Mouse (Mus musculus) liver, adult 2 months (tissue): ENCODE results near the gene Hdac4. TPM values are rescaled to one million over a fixed set of nuclear protein-coding genes. Genes with fewer than 3 reads are reported as not detected.
A peak's percentile ranks its signal among the peaks of the same experiment; 100 is the strongest.

ENCODE experiments used
- DNase-seq: peaks from one replicate; pipeline ENCODE4 v3.0.0-alpha.2; 2011; ENCODE audit warnings: low read depth, low spot score; ENCODE audit errors: extremely low read depth
- H3K27ac ChIP-seq: fragments of 200-500 bp; replicated peaks from 2 replicates; pipeline ENCODE4 v1.5.1; 2012; ENCODE audit warnings: low read depth, mild to moderate bottlenecking, control low read depth, inconsistent platforms, low read length; ENCODE audit not compliant: insufficient read depth
- H3K27me3 ChIP-seq: fragments of 200-500 bp; 2 replicates; pipeline ENCODE4 v1.6.1; 2012; ENCODE audit warnings: mild to moderate bottlenecking, moderate library complexity, low read length, inconsistent platforms; ENCODE audit not compliant: control insufficient read depth, insufficient read depth
- H3K36me3 ChIP-seq: fragments of 200-500 bp; 2 replicates; pipeline ENCODE4 v1.6.1; 2012; ENCODE audit warnings: low read length, inconsistent platforms; ENCODE audit not compliant: control insufficient read depth, insufficient read depth
- H3K4me1 ChIP-seq: fragments of 200-500 bp; 2 replicates; pipeline ENCODE4 v1.6.1; 2011; ENCODE audit warnings: low read length; ENCODE audit not compliant: control insufficient read depth, insufficient read depth
- H3K4me3 ChIP-seq: fragments of 200-500 bp; 2 replicates; pipeline ENCODE4 v1.5.1; 2011; ENCODE audit warnings: low read depth, mild to moderate bottlenecking, control low read depth, low read length, moderate library complexity; ENCODE audit not compliant: insufficient read depth
- H3K79me2 ChIP-seq: fragments of 200-500 bp; 2 replicates; pipeline ENCODE4 v1.6.1; 2012; ENCODE audit warnings: inconsistent platforms, mild to moderate bottlenecking, low read length, moderate library complexity; ENCODE audit not compliant: control insufficient read depth, insufficient read depth
- H3K9ac ChIP-seq: fragments of 200-500 bp; 2 replicates; pipeline ENCODE4 v1.6.1; 2012; ENCODE audit warnings: low read depth, mild to moderate bottlenecking, control low read depth, inconsistent platforms, low read length
- CTCF ChIP-seq: fragments of 200-500 bp; IDR thresholded peaks from 2 replicates; pipeline ENCODE4 v1.5.1; 2011; ENCODE audit warnings: low read depth, low read length, control low read depth
- POLR2A ChIP-seq: fragments of 200-500 bp; IDR thresholded peaks from 2 replicates; pipeline ENCODE4 v1.6.1; 2011; ENCODE audit warnings: low read length, control low read depth; ENCODE audit not compliant: insufficient read depth; ENCODE audit errors: extremely low read depth
- WGBS: fragments of 180-500 bp; shearing (Covaris S2); methylation state at CpG from one replicate; pipeline ENCODE4 v1.1.7; 2018; 5-methylcytosine and 5-hydroxymethylcytosine counted together
- polyA plus RNA-seq: library from polyadenylated mRNA; depleted of rRNA; stranded (reverse); fragments of >200 nt; gene quantifications from 2 replicates; pipeline ENCODE4 v1.2.3, GENCODE M21; 2012
- total RNA-seq: library from RNA; depleted of rRNA; stranded (reverse); fragments of >200 nt; gene quantifications from 2 replicates; pipeline ENCODE4 v1.2.3, GENCODE M21; 2014

Hdac4 gene
- total and polyA plus RNA-seq, 2 experiments = 5.3 to 5.7 TPM

DNA sequence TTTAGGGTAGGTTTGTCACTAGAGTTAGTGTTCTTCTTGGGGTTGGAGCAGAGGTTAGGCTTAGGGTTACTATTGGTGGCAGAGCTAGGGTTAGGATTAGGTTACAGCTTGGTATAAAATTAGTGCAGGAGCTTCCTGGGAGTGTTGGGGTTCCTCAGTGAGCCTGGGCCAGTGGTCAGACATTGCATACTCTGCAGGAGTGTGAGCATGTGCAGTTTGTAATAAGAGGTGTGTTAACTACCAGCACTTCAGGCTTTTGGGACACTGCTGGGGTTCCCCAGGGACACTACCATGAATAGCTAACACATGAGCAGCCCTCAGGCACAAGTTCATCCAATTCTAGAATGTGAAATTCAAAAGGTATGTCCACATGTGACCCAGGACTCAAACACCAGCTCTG, 209.7 kb downstream of the Hdac4 start:
- H3K27ac ChIP-seq = no peak overlapping the region
- H3K9ac ChIP-seq = no peak overlapping the region
- TF ChIP-seq POLR2A (no peak), CTCF (no peak)
- H3K79me2 ChIP-seq = no peaks in the 10 kb centered on the region
- H3K36me3 ChIP-seq = peaks cover 11% of the 10 kb centered on the region; the same call in 1 of the 2 replicates
- H3K4me3 ChIP-seq = no peak overlapping the region
- peaks cover 14% of the 10 kb centered on the region for H3K4me1 ChIP-seq
- no peaks in the 10 kb centered on the region for H3K27me3 ChIP-seq
- DNase-seq = no peak

DNA sequence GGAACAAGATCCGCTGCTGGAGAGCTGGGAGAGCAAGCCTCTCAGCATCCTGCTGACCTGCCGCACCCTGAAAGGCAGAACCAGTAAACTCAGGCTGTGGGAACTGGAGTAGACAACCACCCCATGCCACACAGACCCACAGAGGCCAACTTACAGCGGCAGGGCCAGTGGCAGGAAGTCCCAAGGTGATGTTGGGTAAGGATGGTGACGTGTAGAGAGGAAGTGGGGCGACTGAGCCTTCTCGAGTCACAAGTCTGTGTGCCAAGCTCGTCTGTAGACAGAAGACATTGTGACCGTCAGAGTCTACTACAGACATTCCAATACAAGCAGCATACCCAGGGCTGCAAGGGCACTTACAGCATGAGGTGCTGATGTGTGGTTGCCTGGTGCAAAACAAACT, 211.0 kb downstream of the Hdac4 start:
- DNase-seq = no peak
- H3K4me3 ChIP-seq = no peak overlapping the region
- no peak overlapping the region for H3K27ac ChIP-seq
- no peaks in the 10 kb centered on the region for H3K79me2 ChIP-seq
- WGBS = 89% methylated on average over 8 of the region's 8 CpGs
- H3K27me3 ChIP-seq = no peaks in the 10 kb centered on the region
- TF ChIP-seq POLR2A (no peak), CTCF (no peak)
- no peak overlapping the region for H3K9ac ChIP-seq
- H3K36me3 ChIP-seq = peaks cover 11% of the 10 kb centered on the region; the same call in 1 of the 2 replicates
- peaks cover 11% of the 10 kb centered on the region for H3K4me1 ChIP-seq

DNA sequence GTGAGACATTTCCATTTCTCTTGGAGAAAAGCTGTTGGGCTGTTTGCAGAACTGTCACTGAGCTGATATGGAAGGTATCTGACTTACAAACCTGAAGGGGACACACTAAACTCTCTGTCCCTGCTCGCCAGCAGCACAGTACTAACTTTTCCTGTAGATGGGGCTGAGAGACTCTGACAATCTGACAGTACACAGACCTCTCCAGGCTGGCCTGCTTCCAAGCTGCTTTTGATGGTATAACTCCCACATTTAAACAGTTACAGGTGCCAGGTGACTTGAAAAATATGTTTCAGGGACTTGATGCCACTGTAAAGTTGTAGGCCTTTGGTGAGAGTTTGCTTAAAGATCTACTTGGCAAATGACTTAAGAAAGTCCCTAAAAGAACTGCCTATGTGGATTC, 214.1 kb downstream of the Hdac4 start:
- 72% methylated on average over 1 of the region's 1 CpGs for WGBS
- Histone ChIP-seq H3K36me3 (peaks cover 7% of the 10 kb centered on the region; the same call in 1 of the 2 replicates), H3K4me3 (no peak overlapping the region), H3K27ac (no peak overlapping the region), H3K79me2 (no peaks in the 10 kb centered on the region), H3K27me3 (no peaks in the 10 kb centered on the region), H3K4me1 (no peaks in the 10 kb centered on the region), H3K9ac (no peak overlapping the region)
- DNase-seq = no peak
- TF ChIP-seq POLR2A = no peak
- no peak for TF ChIP-seq CTCF

DNA sequence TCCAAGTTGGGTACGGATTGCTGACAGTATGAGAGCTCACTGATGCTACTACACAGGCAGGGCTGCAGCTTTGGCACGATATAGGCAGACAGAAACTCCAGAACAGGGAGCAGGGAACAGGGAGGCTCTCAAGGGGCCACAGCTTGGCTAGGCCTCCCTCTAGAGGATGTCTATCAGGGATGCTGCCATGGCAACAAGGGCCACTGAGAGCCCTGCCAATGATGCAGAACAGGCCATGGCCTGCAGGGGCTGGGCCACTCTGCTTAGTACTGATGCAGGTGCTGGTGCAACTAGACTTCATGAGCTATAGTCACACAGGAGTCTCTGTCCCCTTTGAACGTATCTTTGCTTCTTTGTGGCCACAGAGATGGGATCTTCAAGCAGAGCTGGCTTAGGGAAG, 217.1 kb downstream of the Hdac4 start:
- Histone ChIP-seq H3K4me1 (no peaks in the 10 kb centered on the region), H3K27ac (no peak overlapping the region), H3K36me3 (peaks cover 3% of the 10 kb centered on the region; the same call in 1 of the 2 replicates), H3K9ac (no peak overlapping the region), H3K27me3 (no peaks in the 10 kb centered on the region), H3K79me2 (no peaks in the 10 kb centered on the region), H3K4me3 (no peak overlapping the region)
- TF ChIP-seq POLR2A (no peak), CTCF (no peak)
- 86% methylated on average over 3 of the region's 3 CpGs for WGBS
- DNase-seq = no peak

DNA sequence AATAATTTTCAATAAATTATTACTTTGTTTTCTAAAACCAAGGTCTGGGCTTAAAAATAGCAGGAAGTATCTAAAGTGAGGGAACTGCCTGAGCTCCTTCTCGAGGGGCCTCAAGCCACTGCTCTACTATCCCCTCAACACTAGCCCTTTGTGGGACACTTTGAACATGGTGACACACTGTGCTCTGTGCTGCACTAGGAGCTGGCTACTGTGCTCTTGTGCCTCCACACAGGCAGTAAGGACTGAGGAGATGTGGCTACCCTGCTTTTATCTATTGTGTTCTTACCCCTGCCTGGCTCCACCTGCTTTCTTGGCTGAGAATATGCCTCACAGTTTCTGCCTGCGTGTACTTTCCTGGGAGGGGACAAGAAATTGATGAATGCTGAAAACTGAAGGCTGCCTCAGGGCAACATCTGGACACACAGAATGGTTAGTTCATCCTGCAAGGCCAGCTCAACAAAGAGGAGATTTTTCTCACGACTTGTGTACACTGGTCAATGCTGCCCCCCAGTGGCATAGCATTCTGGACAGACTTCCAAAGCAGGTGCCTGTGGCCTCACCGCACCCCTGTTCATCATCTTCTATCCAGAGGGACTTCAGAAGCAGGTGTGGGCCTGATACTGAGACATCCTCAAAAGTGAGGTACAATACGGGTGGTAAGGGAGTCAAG, 226.7 kb downstream of the Hdac4 start:
- no peaks in the 10 kb centered on the region for H3K79me2 ChIP-seq
- no peaks in the 10 kb centered on the region for H3K27me3 ChIP-seq
- H3K4me1 ChIP-seq = no peaks in the 10 kb centered on the region
- H3K36me3 ChIP-seq = peaks cover 11% of the 10 kb centered on the region; the same call in 1 of the 2 replicates
- 74% methylated on average over 5 of the region's 5 CpGs for WGBS
- no peak overlapping the region for H3K27ac ChIP-seq
- peak; percentile 64 for TF ChIP-seq CTCF
- TF ChIP-seq POLR2A = no peak
- H3K4me3 ChIP-seq = no peak overlapping the region
- peak; percentile 25 for DNase-seq
- H3K9ac ChIP-seq = no peak overlapping the region

DNA sequence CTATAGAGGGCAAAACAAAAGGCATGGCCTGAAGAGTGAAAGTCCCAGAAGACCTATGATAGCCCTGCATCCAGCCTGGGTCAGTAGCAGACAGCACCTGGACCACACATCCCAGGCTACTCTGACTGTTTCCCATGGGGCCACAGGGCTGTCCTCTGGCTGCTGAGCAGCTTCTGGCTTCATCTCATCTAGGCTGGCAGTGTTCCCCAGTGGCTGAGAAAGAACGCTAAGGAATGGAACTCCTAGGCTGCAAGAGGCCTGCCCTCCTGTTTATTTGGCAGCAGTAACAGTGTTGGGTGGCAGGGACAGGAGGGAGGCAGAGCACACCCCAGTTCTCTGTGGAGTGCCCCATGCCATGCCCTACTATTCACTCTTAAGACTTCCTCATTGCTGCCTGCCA, 228.5 kb downstream of the Hdac4 start:
- 54% methylated on average over 1 of the region's 1 CpGs for WGBS
- no peaks in the 10 kb centered on the region for H3K27me3 ChIP-seq
- TF ChIP-seq CTCF = no peak
- no peak for TF ChIP-seq POLR2A
- H3K36me3 ChIP-seq = peaks cover 9% of the 10 kb centered on the region; the same call in 1 of the 2 replicates
- no peaks in the 10 kb centered on the region for H3K79me2 ChIP-seq
- no peak overlapping the region for H3K4me3 ChIP-seq
- DNase-seq = no peak
- no peak overlapping the region for H3K9ac ChIP-seq
- no peak overlapping the region for H3K27ac ChIP-seq
- H3K4me1 ChIP-seq = no peaks in the 10 kb centered on the region
